ENCODE assay signal across 20 mouse cellular contexts in genomic region chrX:158181486-158181885, GRCm38 (mm10).
DNase-seq lines count a peak whose midpoint lies in the region; ATAC-seq and TF ChIP-seq lines count a peak whose summit lies in the region.
"Had no signal": no experiment of that assay in that cellular context is flagged by ENCODE, and none has a peak within 500 bp of the region (broad histone marks: within the 10 kb centered on the region; RNA-seq: fewer than 3 reads in every experiment).

No protein-coding gene starts in this region.

- no peak overlapping the region for H3K4me2 ChIP-seq in limb, embryonic 11.5 days (ENCODE audit: low read depth, severe bottlenecking)
- H3K4me2 ChIP-seq in hindbrain, postnatal 0 days (ENCODE audit: low read depth, low read length): no peak overlapping the region
- no peak overlapping the region for H3K4me2 ChIP-seq in forebrain, embryonic 16.5 days (ENCODE audit: low read length)
- H3K4me2 ChIP-seq: heart, embryonic 12.5 days; neural tube, embryonic 12.5 days had no signal

- no peak for TF ChIP-seq CTCF in hindbrain, postnatal 0 days (IDR thresholded peaks at IDR 0.05; ENCODE audit: low read depth)

- H3K4me3 ChIP-seq in limb, embryonic 11.5 days (ENCODE audit: low read depth, low read length): no peak overlapping the region
- H3K4me3 ChIP-seq in limb, embryonic 10.5 days: no peak overlapping the region
- no peak overlapping the region for H3K4me3 ChIP-seq in hindbrain, postnatal 0 days (ENCODE audit: low read length)
- H3K4me3 ChIP-seq in forebrain, embryonic 16.5 days (replicated peaks; ENCODE audit: low read length): no peak overlapping the region
- H3K4me3 ChIP-seq: erythroblast, embryonic 14.5 days; heart, embryonic 12.5 days; neural tube, embryonic 12.5 days had no signal

- H3K4me1 ChIP-seq in limb, embryonic 11.5 days (ENCODE audit: control insufficient read depth, insufficient read depth, low read length): no peaks in the 10 kb centered on the region
- no peaks in the 10 kb centered on the region for H3K4me1 ChIP-seq in limb, embryonic 10.5 days
- no peaks in the 10 kb centered on the region for H3K4me1 ChIP-seq in hindbrain, postnatal 0 days (ENCODE audit: insufficient read depth, low read length)
- no peaks in the 10 kb centered on the region for H3K4me1 ChIP-seq in forebrain, embryonic 16.5 days (replicated peaks; ENCODE audit: control insufficient read depth, insufficient read depth, low read length)
- H3K4me1 ChIP-seq: heart, embryonic 12.5 days; neural tube, embryonic 12.5 days had no signal

- intact Hi-C loops in heart, postnatal 14 days (cut with DNase I): no loop called here

- H3K9me3 ChIP-seq in limb, embryonic 11.5 days (ENCODE audit: control insufficient read depth, low read length): no peaks in the 10 kb centered on the region
- no peaks in the 10 kb centered on the region for H3K9me3 ChIP-seq in limb, embryonic 10.5 days (replicated peaks)
- H3K9me3 ChIP-seq in hindbrain, postnatal 0 days (ENCODE audit: low read length): no peaks in the 10 kb centered on the region
- no peaks in the 10 kb centered on the region for H3K9me3 ChIP-seq in forebrain, embryonic 16.5 days (ENCODE audit: control insufficient read depth, low read length)
- H3K9me3 ChIP-seq: heart, embryonic 12.5 days; neural tube, embryonic 12.5 days had no signal

- peak; percentile 20 for DNase-seq in limb, embryonic 11.5 days (ENCODE audit: low spot score)
- DNase-seq in limb, embryonic 10.5 days (ENCODE audit: low spot score): no peak
- DNase-seq in ZHBTc4 (ENCODE audit: low read depth, low spot score): peak; percentile 0
- peak; percentile 2 to 19 for DNase-seq in kidney, adult 8-10 months
- DNase-seq in kidney, postnatal 36 days: peak; percentile 1 to 5
- no peak for DNase-seq in heart, postnatal 14 days
- DNase-seq in hindbrain, postnatal 0 days (ENCODE audit: low spot score): no peak
- DNase-seq: adrenal gland, postnatal 36 days; cerebellum, adult 2 months; heart, postnatal 36 days; left cerebral cortex, postnatal 4 days; liver, postnatal 0 days; right cerebral cortex, postnatal 25 days; thymus, postnatal 14 days had no signal

- WGBS in limb, embryonic 11.5 days: 57% methylated on average over 4 of the region's 4 CpGs
- 69% methylated on average over 4 of the region's 4 CpGs for WGBS in limb, embryonic 10.5 days
- 71% methylated on average over 4 of the region's 4 CpGs for WGBS in hindbrain, postnatal 0 days
- WGBS in forebrain, embryonic 16.5 days: 46% methylated on average over 4 of the region's 4 CpGs

- no peaks in the 10 kb centered on the region for H3K27me3 ChIP-seq in limb, embryonic 11.5 days (ENCODE audit: control insufficient read depth, insufficient read depth, low read length)
- no peaks in the 10 kb centered on the region for H3K27me3 ChIP-seq in limb, embryonic 10.5 days (ENCODE audit: low read depth, poor library complexity, severe bottlenecking)
- H3K27me3 ChIP-seq in hindbrain, postnatal 0 days (ENCODE audit: insufficient read depth, low read length): no peaks in the 10 kb centered on the region
- no peaks in the 10 kb centered on the region for H3K27me3 ChIP-seq in forebrain, embryonic 16.5 days (replicated peaks; ENCODE audit: control insufficient read depth, insufficient read depth, low read length)
- H3K27me3 ChIP-seq: heart, embryonic 12.5 days; neural tube, embryonic 12.5 days had no signal

- no peak overlapping the region for H3K9ac ChIP-seq in limb, embryonic 11.5 days (ENCODE audit: low read length)
- no peak overlapping the region for H3K9ac ChIP-seq in hindbrain, postnatal 0 days (replicated peaks; ENCODE audit: low read length)
- H3K9ac ChIP-seq in forebrain, embryonic 16.5 days (replicated peaks; ENCODE audit: low read depth, low read length): no peak overlapping the region
- H3K9ac ChIP-seq: heart, embryonic 12.5 days; liver, postnatal 0 days; neural tube, embryonic 12.5 days had no signal

- no peak overlapping the region for H3K27ac ChIP-seq in limb, embryonic 11.5 days (replicated peaks; ENCODE audit: low read depth, low read length)
- no peak overlapping the region for H3K27ac ChIP-seq in limb, embryonic 10.5 days
- H3K27ac ChIP-seq in hindbrain, postnatal 0 days: no peak overlapping the region
- no peak overlapping the region for H3K27ac ChIP-seq in forebrain, embryonic 16.5 days (ENCODE audit: low read length)
- H3K27ac ChIP-seq: neural tube, embryonic 12.5 days had no signal

- no peak for ATAC-seq in limb, embryonic 11.5 days (ENCODE audit: insufficient number of reproducible peaks, low FRiP score, low TSS enrichment, low read depth)
- ATAC-seq in hindbrain, postnatal 0 days: no peak
- ATAC-seq in forebrain, embryonic 16.5 days: no peak
- ATAC-seq: forebrain, embryonic 14.5 days; hindbrain, embryonic 16.5 days; liver, postnatal 0 days had no signal

- no peaks in the 10 kb centered on the region for H3K36me3 ChIP-seq in limb, embryonic 11.5 days (ENCODE audit: control insufficient read depth, insufficient read depth, low read length)
- no peaks in the 10 kb centered on the region for H3K36me3 ChIP-seq in limb, embryonic 10.5 days
- no peaks in the 10 kb centered on the region for H3K36me3 ChIP-seq in hindbrain, postnatal 0 days (ENCODE audit: insufficient read depth, low read length)
- no peaks in the 10 kb centered on the region for H3K36me3 ChIP-seq in forebrain, embryonic 16.5 days (ENCODE audit: control insufficient read depth, insufficient read depth)
- H3K36me3 ChIP-seq: heart, embryonic 12.5 days; neural tube, embryonic 12.5 days had no signal

Comparison
In these comparisons a context has a peak if more than half of its experiments do, and no peak if none do; other contexts are left out.
1. DNase-seq: peak in limb, embryonic 11.5 days (single experiment), ZHBTc4 (single experiment), kidney, adult 8-10 months (2 of 2) and kidney, postnatal 36 days (2 of 2); none in limb, embryonic 10.5 days (single experiment), heart, postnatal 14 days (0 of 2) and hindbrain, postnatal 0 days (single experiment).